Mouse (Mus musculus) lung, adult 2 months (tissue): Measurements from ENCODE around the gene Spdl1.

Experiments
- CTCF ChIP-seq: fragments of 200-500 bp; IDR thresholded peaks from 2 replicates; pipeline ENCODE4 v1.5.1; 2011; ENCODE audit warnings: mild to moderate bottlenecking, low read length, control low read depth; ENCODE audit not compliant: insufficient read depth
- POLR2A ChIP-seq: fragments of 200-500 bp; IDR thresholded peaks from 2 replicates; pipeline ENCODE4 v1.6.1; 2011; ENCODE audit warnings: low read depth, mild to moderate bottlenecking, control low read depth, low read length, borderline replicate concordance; ENCODE audit errors: extremely low read depth

GRCm38 (mm10) chr11:34770666-34771065 lies 62.8 kb downstream of the Spdl1 start:
- TF ChIP-seq POLR2A (no peak), CTCF (no peak)
